Mouse (Mus musculus) liver, adult (tissue): Measurements from ENCODE around the gene Nup107.

Experiments
- GATA4 ChIP-seq: IDR thresholded peaks from 2 replicates; pipeline ENCODE4 v1.6.1; 2014; ENCODE audit warnings: mild to moderate bottlenecking, low read length; ENCODE audit not compliant: insufficient replicate concordance

Nup107 gene

DNA sequence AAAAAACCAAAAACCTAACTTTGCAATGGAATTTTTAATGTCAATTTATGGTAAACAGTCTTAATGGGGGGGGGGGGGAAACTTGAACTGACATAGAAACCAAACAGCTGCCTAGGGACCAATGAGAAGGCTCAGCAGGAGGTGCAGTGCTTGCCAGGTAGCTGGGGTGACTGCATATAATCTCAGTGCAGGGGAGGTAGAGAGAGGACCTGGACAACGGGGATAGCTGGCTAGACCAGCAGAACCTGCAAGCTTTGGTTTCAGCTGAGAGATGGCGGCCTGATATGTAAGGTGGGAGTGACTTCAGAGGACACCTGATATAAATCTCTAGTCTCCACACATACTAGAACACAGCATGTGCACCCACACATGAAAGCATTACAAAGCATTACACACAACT lies 20.0 kb upstream of the Nup107 start:
- TF ChIP-seq GATA4, result no peak

DNA sequence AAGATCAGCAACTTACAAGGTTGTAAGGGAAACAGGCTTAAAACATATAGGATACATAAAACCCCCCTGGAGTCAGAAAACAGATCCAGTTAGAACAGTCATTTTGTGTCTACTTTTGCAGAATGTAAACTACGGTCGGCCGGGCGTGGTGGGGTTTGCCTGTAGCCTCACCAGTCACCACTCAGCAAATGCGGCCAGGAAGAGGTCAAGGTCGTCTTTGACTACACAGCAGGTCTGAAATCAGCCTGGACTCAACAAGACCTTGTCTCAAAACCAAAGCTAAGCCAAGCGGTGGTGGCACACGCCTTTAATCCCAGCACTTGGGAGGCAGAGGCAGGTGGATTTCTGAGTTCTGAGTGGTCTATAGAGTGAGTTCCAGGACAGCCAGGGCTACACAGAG lies 19.1 kb upstream of the Nup107 start:
- no peak for TF ChIP-seq GATA4

DNA sequence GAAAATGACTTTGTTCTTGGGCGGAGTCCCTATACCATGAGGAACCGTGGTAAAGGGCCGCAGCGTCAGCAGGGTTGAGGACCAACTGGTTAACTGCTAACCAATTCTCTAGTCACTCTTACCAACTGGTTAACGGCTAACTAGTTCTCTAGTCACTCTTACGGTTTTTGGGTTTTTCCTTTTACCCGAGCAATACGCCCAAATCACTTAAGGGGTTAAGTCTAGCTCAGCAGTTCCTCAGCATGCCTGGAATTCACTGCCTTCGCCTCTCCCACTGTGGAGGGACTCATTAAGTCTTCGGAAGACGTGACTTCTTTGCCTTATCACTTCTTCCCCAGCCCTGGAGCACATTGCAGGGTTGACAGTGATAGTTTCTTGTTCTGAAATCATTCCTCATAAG lies 18.0 kb upstream of the Nup107 start:
- no peak for TF ChIP-seq GATA4

DNA sequence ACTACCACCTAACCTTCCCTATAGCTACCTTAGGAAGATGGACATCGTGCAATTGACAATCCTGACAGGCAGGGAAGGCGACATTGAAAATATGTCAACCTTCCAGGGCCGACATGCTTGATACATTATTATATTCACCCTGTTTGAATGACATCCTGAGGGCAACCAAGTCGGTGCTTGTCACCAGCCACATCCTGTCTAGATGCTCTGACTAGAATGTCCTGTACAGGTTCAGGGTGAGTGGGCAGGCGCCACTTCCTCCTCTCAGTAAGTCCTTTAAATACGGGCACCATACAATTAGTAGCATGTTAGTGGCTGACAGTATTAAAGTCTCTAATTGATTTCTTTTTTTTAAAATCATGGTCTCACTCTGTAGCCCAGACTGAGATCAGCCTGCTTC lies 15.6 kb upstream of the Nup107 start:
- TF ChIP-seq GATA4, result no peak

DNA sequence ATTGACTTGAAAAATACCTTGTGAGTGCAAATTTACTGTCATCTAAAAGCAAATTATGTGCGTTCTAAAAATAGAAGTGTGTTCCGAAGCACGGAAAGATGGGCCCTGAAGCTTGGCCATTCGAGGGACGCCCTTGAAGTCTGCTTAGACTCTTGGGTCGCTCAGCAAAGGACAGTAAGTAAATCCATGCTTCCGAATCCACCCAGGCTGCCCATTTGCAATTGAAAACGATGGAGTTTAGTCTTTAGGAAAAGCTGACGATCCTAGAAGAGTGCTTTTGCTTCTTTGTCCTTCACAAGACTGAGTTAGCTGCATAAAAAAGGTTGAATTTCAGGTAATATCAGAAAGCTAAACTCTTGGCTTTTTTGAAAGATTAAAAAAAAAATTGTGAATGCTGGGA lies 13.4 kb upstream of the Nup107 start:
- no peak for TF ChIP-seq GATA4

DNA sequence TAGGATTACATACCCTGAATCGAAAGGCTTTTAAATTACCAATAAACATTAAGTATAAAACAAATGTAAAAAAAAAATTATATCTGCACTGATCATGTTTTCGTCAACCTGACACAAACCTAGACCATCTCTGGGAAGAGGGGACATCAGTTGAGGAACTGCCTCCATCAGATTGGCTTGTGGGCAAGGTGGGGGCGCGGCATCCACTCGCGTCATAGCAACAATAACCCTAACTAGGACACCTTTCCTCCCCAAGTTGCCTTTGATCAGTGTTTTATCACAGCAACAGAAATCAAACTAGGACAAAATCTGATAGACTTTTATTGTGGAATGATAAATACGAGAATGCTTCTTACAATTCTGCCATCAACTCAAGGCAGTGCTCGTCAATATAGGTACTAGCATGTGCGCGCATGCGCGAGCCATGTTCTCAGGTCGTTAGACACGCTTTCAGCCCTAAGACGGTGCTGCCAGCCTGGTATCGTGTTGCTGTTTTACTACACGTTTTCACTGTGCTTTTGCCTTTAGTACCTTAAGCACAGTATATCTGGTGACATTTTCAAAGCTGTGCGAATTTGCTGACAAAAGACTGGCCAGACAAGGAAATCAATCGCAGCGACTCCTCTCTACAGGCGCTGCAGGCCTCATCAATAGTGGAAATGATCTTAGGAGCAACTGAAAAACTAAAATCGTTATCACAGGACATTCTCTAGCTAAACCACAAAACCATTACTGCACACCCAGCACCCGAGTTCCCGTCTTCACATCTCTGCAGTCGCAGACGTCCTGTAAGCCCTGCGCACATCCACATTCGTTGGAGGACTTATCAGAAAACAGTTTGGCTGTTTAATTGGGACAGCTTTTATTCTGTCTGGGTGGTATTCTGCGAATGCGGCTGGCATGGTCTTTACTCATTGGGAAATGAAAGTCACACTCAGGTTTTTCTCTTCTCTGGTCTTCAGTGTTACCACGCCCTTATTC lies 11.7 kb upstream of the Nup107 start:
- TF ChIP-seq GATA4, result no peak

DNA sequence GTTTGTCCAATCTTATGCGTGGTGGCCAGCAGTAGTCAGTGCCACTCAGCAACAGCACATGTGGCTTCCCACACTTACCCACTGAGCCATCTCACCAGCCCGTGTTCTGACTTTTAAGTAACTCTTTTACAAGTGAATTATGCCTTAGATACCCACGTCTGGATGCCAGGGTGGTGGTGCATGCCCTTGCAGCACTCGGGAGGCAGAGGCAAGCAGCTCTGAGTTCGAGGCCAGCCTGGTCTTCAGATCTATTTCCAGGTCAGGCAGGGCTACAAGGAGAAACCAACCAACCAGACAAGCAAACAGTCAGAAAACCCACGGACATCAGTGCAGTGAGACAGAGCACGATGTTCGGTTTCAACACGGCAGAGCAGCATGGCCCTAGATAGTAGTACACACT lies 9.4 kb upstream of the Nup107 start:
- TF ChIP-seq GATA4, result no peak

DNA sequence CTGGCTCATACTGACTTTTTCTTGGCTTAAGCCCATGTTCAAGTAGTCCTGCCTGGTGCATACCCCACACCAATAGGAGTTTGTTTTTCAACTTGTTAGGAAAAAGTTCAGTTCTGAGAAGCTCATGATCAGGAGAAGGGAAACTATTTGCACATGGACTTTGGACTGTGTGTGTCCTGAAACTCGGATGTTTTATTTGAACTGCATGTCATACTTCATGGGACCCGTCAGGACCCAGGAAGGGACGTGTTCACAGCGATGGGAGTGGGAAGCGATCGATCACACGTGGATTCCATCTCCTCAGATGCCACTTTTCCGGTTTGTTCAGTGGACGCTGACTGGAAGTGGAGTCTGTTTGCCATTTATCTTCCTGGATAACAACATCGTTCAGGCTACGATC lies 7.3 kb upstream of the Nup107 start:
- no peak for TF ChIP-seq GATA4

DNA sequence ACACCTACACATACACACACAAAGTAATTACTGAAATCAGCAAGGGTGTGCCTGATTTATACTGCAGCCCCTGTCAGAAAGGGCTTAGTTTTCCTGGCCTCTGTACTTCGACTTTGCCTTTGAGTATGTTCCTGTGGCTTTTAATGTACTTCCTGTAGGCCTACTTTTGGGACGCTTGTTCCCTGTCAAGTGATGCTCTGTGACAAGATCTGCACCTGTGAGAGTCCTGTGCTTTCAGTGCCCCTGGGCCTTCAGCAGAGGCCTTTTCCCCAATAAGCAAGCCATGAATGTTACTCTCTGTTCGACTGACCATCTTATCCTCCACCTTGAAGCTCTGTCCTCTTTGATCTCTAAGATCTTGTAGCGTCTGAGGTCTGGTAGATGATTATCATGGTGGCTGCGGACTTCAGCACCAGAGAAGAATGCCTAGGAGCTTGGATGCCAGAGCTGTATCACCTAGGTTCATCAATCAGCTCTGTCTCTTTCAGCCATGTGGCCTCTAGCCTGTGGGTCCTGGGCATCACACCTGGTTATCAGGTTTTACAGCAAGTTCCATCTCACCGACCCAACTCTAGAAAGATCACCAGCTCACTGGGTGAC lies 6.0 kb upstream of the Nup107 start:
- no peak for TF ChIP-seq GATA4

DNA sequence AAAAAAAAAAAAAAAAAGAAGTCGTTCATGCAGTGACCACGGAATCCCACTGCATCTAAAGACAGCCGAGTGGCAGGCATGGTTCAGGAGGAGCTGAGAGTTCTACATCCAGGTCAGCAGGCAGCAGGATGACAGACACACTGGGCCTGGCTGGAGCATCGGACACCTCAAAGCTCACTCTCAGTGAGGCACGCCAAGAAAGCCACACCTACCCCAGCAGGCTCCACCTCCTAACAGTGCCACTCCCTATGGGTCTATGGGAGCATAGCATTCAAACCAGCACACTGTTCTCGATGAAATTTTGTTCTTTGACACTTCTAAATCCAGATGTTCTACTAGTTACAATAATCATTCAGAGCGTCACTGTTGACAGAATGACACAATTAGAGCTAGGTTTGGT lies 5.2 kb upstream of the Nup107 start:
- no peak for TF ChIP-seq GATA4

DNA sequence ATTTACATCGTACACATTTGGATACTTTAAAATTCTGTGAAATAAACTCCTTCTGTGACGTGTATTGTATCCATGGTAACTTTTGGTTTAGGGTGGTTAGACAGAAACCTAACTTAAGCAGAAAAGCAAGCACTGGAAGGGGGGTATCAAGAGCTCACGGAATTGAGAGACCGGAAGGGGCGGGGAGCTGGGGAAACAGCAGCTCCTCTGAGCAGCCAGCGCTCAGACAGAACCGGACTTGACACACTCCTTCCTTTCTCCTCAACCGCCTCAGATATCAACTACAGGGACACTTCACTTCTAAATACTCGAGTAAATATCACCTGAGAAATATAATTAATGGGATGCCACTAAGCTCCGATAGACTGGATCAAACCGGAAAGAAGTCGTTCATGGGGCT lies 4.6 kb upstream of the Nup107 start:
- TF ChIP-seq GATA4, result no peak

DNA sequence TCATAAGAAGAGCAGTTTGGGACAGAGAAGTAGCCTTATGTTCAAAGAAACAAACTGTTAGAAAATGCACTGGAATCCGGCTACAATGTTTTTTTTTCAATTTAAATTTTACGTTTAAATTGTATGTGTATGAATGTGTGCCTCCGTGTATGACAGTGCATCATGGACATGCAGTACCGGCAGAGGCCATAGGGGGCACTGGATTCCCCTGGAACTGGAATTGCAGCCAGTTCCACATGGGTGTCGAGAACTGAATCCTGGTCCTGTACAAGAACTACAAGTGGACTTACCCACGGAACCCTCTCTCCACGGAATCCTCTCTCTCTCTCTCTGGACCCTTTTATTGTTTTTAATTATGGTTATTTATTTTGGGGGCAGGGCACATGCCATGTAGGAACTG lies 3.7 kb upstream of the Nup107 start:
- no peak for TF ChIP-seq GATA4

DNA sequence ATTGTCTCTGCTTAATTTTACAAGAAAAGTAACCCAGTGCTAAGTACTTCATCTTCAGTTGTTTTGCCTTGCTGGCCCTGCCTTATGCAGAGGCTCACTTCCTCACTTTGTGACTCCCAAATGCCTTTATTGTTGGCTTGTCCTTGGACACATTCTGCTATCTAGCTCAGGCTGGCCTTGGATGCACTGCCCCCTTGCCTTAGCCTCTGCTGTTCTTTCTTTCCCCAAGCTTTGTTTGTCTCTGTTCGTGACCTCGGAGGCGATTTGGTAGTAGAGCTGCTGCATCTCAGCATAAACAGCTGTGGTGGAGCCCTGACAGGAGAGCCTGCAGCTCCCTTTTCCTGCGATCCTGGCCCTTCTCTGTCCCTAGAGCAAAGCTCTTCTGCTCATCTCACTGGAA lies 2.7 kb upstream of the Nup107 start:
- TF ChIP-seq GATA4, result no peak

DNA sequence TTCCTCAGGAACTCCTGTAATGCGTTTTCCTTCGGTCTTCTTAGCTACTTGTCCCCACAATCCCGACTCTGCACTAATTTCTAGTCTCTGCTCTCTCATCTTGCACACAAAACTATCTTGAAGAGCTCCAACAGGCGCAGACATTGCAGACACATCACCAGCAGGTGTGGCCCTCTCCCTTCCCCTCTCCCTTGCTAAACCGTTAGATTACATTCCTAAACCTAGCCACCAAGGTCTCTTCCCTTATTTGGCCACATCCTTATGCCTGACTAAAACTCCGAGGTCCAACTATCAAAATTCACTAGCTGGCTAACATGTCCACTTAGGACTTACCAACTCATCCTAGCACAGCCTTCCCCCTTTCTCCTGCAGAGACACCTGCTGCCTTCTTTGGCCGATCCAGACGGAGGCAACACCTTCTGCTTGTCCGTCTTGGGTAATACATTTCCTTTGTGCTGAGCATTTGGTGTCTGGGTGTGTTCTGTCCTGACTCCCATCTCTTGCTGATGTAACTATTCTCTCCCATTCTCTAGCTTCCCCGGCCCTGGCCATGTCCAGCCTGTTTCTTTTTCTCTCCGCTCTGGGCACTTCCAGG lies 1.0 kb upstream of the Nup107 start:
- TF ChIP-seq GATA4, result no peak

DNA sequence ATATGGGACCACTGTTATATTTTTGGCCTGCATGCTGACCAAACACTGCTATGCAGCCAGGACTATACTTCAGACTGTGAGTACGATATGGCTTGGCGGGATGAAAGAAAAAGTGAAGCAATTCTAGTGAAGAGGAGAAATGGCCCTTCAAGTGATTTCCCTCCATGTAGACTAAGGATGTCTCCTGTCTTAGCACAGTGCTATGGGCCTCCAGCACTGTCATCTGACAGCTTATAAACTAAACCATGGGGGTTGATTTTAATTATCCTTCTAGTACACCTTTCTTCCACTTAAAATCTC lies 1.4 kb downstream of the Nup107 start:
- no peak for TF ChIP-seq GATA4

DNA sequence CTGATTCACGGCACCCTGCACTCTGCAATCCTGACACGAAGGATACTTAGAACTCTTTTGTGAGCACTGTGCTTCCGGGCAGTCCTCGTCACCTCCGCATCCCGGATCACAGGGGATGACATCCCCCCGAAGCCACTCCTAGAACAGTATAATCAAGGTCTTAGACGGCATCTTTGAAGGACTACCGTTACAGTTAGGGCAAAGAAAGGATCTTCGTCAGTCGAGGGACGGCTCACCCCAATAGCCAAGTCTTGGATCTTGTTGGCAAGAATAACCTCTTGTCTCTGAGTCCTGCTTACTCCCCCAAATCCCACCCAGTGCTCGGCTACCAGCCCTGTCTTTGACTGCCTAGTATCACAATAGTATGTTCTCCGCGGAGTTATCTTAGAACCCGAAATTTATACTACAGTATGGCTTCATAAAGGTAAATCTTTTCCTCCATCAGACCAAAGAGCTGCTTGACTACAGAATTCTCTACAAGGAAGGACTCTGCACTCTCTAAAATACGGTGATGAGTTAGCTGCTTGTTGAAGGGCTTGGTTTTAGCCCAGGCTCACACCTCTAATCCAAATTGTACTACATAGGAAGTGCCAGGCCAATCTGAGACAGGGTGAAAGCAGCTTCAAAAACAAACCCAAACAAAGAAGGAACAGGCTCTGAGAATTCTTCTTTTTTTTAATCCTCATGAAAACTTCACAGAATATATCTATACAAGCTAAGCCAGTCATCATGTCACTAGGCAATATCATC lies 1.9 kb downstream of the Nup107 start:
- TF ChIP-seq GATA4, result no peak

DNA sequence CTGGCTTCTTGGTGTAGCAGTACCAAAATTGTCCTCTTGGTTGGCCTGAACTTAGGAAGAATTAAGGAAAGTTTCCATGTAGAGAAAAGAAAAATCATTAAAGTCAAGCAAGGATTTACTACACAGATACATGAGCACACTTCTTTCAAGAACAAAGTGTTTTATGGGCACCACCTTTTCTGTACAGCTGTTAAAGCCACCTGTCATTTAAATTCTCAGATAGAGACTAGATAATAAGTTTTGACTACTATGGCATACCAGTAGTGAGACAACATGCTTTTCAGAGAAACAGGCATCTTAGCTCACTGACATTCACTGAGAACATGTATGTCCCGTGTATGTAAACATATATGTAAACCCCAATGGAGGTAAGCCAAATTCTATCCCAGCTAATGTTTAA lies 2.5 kb downstream of the Nup107 start:
- no peak for TF ChIP-seq GATA4
